Mouse (Mus musculus) cerebellum, adult 2 months (tissue): ENCODE measurements at regions not wholly inside any gene's neighbourhood (a gene's known extent, or its start where the extent isn't known, plus 50 kb on each side); places are given as distances from the start of the nearest gene placed in this dataset.

Source experiments
- CTCF ChIP-seq: fragments of 200-500 bp; IDR thresholded peaks from 2 replicates; pipeline ENCODE4 v1.5.1; 2011; ENCODE audit warnings: low read depth, mild to moderate bottlenecking, control low read depth, low read length, moderate library complexity, borderline replicate concordance; ENCODE audit not compliant: insufficient read depth
- POLR2A ChIP-seq: fragments of 200-500 bp; IDR thresholded peaks from 2 replicates; pipeline ENCODE4 v1.6.1; 2011; ENCODE audit warnings: low read length, control low read depth, borderline replicate concordance; ENCODE audit not compliant: insufficient read depth

DNA sequence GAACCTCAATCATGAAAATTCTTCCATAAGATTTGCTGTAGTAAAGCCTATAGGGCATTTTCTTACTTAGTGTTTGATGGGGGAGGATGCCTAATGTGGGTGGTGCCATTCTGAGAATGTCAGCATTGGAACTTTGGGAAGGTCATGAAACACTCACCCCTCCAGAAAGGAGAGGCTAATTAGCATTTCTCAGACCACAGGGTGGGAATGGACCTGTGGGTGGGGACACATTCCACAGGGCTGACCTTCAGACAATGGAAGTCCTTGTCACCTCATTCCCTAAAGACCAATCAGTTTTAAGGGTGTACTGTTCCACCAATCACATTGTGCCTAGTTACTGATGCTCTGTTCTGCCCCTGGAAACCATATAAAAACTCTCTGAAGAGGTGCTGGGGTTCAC is 541.5 kb upstream of the Nbea start:
- TF ChIP-seq POLR2A (no peak), CTCF (no peak)
